Mouse (Mus musculus) liver, adult 2 months (tissue): ENCODE data around the gene Tnik.

Experiments
- CTCF ChIP-seq: fragments of 200-500 bp; IDR thresholded peaks from 2 replicates; pipeline ENCODE4 v1.5.1; 2011; ENCODE audit warnings: low read depth, low read length, control low read depth
- POLR2A ChIP-seq: fragments of 200-500 bp; IDR thresholded peaks from 2 replicates; pipeline ENCODE4 v1.6.1; 2011; ENCODE audit warnings: low read length, control low read depth; ENCODE audit not compliant: insufficient read depth; ENCODE audit errors: extremely low read depth

- TF ChIP-seq POLR2A (no peak), CTCF (no peak)
Observed at GRCm38 (mm10) chr3:28234179-28234578, 28.8 kb upstream of the Tnik start.
